Mouse (Mus musculus): ENCODE results near the gene Zwilch. TPM values are rescaled to one million over a fixed set of nuclear protein-coding genes. Genes with fewer than 3 reads are reported as not detected.
A peak's percentile ranks its signal among the peaks of the same experiment; 100 is the strongest.

The Zwilch gene
- 27.9 and 28.5 TPM in 2 replicates for polyA plus RNA-seq (2015; fragmentation: Nextera tagmentation; extraction: Ambion mirVana)

DNA sequence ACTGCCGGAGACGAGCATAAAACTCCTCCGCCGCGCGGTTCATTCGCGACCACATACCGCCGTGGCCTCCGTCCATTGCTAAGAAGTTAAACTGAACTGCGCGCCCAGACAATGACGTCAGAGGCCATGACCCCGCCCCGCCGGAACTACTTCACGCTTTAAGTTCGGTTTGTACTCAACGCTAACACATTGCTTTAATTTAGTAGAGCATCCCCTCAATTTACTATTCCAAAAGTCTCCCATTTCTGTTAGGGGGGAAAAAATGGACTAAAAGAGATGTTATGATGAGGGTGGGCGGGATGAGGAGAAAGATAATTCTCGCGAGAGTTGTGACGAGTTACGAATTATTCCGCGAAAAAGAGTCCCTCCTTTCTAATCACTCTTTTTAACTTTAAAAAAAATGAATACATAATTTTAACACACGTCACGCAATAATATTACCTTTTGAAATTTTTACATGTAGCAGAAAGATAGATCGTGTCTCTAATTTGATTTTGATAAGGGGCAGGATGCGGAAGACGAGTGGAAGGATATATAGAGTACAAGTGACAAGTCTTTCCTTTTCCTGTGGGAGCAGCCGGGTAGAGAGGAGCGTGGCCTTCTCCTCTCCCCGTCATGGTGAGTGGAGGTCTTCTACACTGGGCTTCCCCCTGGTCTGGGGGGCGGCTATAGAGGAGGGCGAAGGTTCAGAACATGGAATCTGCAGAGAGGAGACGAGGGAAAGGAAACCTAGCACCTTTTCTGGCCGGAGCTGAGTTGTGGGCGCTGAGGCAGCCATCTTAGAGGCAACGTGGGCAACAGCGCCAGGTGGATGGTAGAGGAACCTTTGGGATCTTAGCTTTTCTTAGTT is at the start of gene Zwilch, which contains the start of gene Rpl4:
Zwilch (minus strand) TSS at position 289 of the 850 bp plus-strand sequence.
Rpl4 (plus strand) TSS at position 560 of the 850 bp plus-strand sequence.
- peak; percentile 87 for ATAC-seq (ENCODE audit: low read depth)
- WGBS: under 1% methylated on average over 42 of the region's 42 CpGs
- H3K9ac ChIP-seq (ENCODE audit: low read length): peak within 1 kb of the TSS; percentile 90
- no peaks in the 10 kb centered on the region for H3K9me3 ChIP-seq (ENCODE audit: control insufficient read depth, low read length)
- peak within 1 kb of the TSS; percentile 97 for H3K27ac ChIP-seq (ENCODE audit: low read length)
- H3K4me2 ChIP-seq (ENCODE audit: low read depth, low read length): peak within 1 kb of the TSS; percentile 86
- H3K27me3 ChIP-seq (ENCODE audit: control insufficient read depth, insufficient read depth, low read depth, low read length): no peaks in the 10 kb centered on the region
- H3K36me3 ChIP-seq (ENCODE audit: control insufficient read depth, insufficient read depth, low read length): peaks cover 25% of the 10 kb centered on the region
- peak within 1 kb of the TSS; percentile 97 for H3K4me3 ChIP-seq (ENCODE audit: low read length)
- peaks cover 7% of the 10 kb centered on the region for H3K4me1 ChIP-seq (replicated peaks; ENCODE audit: control insufficient read depth, insufficient read depth, low read length)

DNA sequence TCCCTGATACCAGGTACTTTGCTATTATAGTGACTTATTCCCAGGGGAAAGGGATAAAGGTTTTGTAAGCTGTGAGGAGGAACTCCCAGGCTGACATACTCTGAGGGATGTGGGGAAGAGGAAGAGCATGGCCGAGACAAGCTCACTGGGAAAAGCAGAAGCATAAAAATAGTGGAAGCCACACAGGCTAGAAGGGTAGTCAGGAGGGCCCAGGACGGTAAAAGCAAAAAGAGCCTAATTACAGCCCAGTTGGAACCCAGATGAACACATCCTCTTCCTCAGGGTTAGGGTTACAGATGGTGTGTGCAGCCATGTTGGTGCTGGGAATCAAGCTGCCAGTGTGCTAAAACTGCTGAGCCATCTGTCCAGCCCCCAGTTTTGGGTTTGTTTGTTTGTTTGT is 49.2 kb upstream of the Zwilch start:
- Histone ChIP-seq H3K36me3 (ENCODE audit: control insufficient read depth, insufficient read depth, low read length) (no peaks in the 10 kb centered on the region), H3K27me3 (ENCODE audit: control insufficient read depth, insufficient read depth, low read depth, low read length) (no peaks in the 10 kb centered on the region), H3K4me1 (replicated peaks; ENCODE audit: control insufficient read depth, insufficient read depth, low read length) (no peaks in the 10 kb centered on the region), H3K9me3 (ENCODE audit: control insufficient read depth, low read length) (no peaks in the 10 kb centered on the region), H3K4me2 (ENCODE audit: low read depth, low read length) (no peak overlapping the region), H3K27ac (ENCODE audit: low read length) (no peak overlapping the region), H3K9ac (ENCODE audit: low read length) (no peak overlapping the region), H3K4me3 (ENCODE audit: low read length) (no peak overlapping the region)
- ATAC-seq (ENCODE audit: low read depth): no peak
- 72% methylated on average over 2 of the region's 2 CpGs for WGBS

DNA sequence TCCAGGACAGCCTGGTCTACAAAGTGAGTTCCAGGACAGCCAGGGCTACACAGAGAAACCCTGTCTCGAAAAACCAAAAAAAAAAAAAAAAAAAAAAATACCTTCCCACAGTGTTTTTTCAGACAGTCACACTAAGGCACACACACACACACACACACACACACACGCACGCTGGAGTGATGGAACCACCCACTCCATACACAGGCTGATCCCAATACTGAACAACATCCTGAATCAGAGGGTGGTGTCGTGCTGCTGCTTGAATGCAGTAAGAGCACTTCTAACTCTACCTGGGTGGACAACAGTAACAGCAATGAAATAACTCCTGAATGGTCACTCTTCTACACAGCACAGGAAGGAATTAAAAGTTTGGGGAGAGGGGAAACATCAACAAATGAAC is 48.6 kb upstream of the Zwilch start:
- Histone ChIP-seq H3K36me3 (ENCODE audit: control insufficient read depth, insufficient read depth, low read length) (no peaks in the 10 kb centered on the region), H3K4me1 (replicated peaks; ENCODE audit: control insufficient read depth, insufficient read depth, low read length) (no peaks in the 10 kb centered on the region), H3K27me3 (ENCODE audit: control insufficient read depth, insufficient read depth, low read depth, low read length) (no peaks in the 10 kb centered on the region), H3K9ac (ENCODE audit: low read length) (no peak overlapping the region), H3K9me3 (ENCODE audit: control insufficient read depth, low read length) (no peaks in the 10 kb centered on the region), H3K4me3 (ENCODE audit: low read length) (no peak overlapping the region), H3K27ac (ENCODE audit: low read length) (no peak overlapping the region), H3K4me2 (ENCODE audit: low read depth, low read length) (no peak overlapping the region)
- WGBS: 75% methylated on average over 4 of the region's 4 CpGs
- ATAC-seq (ENCODE audit: low read depth): no peak

DNA sequence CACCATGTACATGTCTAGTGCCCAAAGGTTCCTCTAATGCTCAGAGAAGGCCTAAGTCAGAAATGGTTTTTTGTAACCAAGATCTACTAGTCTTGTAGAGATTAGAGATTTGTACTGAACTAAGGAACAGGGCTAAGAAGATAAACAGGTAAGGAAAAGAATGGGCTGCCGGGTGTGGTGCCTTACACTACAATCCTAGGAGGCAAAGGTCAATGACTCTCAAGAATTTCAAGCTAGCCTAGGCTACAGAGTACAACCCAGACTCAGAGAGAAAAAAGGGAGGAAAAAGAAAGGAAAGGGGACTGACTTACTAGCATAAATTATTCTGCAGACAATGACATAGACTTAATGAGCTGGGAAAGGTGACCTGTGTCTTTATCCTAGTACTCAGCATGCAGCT is 47.7 kb upstream of the Zwilch start:
- WGBS: 26% methylated on average over 1 of the region's 1 CpGs
- H3K9ac ChIP-seq (ENCODE audit: low read length): no peak overlapping the region
- no peak overlapping the region for H3K4me3 ChIP-seq (ENCODE audit: low read length)
- ATAC-seq (ENCODE audit: low read depth): no peak
- H3K27ac ChIP-seq (ENCODE audit: low read length): no peak overlapping the region
- no peak overlapping the region for H3K4me2 ChIP-seq (ENCODE audit: low read depth, low read length)
- no peaks in the 10 kb centered on the region for H3K9me3 ChIP-seq (ENCODE audit: control insufficient read depth, low read length)
- H3K4me1 ChIP-seq (replicated peaks; ENCODE audit: control insufficient read depth, insufficient read depth, low read length): no peaks in the 10 kb centered on the region
- no peaks in the 10 kb centered on the region for H3K36me3 ChIP-seq (ENCODE audit: control insufficient read depth, insufficient read depth, low read length)
- H3K27me3 ChIP-seq (ENCODE audit: control insufficient read depth, insufficient read depth, low read depth, low read length): no peaks in the 10 kb centered on the region

DNA sequence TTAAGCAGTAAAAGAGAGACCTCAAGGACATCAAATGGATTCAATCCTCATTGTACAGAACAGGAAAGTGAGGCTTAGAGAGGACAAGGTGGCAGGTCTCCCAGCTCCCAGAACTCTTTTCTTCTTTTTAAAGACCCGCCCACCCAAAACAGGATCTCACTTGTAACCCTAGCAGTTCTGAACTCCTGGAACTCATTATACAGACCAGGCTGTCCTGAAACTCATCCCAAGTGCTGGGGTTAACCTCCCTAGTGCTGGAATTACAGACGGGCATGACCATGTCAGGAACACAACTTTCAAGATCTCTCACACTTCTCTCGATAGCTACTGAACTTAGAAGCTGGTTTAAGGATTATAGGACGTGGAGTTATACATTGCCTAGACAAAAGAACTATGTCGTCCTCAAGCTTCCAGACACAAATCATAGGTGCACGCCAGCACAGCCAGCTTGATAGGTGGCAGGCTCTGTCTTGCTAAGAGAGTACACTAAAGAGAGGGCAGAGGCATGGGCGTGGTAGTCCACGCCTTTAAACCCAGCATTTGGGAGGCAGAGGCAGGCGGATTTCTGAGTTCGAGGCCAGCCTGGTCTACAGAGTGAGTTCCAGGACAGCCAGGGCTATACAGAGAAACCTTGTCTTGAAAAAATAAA is 47.0 kb upstream of the Zwilch start:
- 86% methylated on average over 10 of the region's 10 CpGs for WGBS
- Histone ChIP-seq H3K4me1 (replicated peaks; ENCODE audit: control insufficient read depth, insufficient read depth, low read length) (no peaks in the 10 kb centered on the region), H3K4me3 (ENCODE audit: low read length) (no peak overlapping the region), H3K9ac (ENCODE audit: low read length) (no peak overlapping the region), H3K27ac (ENCODE audit: low read length) (no peak overlapping the region), H3K27me3 (ENCODE audit: control insufficient read depth, insufficient read depth, low read depth, low read length) (no peaks in the 10 kb centered on the region), H3K36me3 (ENCODE audit: control insufficient read depth, insufficient read depth, low read length) (no peaks in the 10 kb centered on the region), H3K4me2 (ENCODE audit: low read depth, low read length) (no peak overlapping the region), H3K9me3 (ENCODE audit: control insufficient read depth, low read length) (no peaks in the 10 kb centered on the region)
- ATAC-seq (ENCODE audit: low read depth): no peak

DNA sequence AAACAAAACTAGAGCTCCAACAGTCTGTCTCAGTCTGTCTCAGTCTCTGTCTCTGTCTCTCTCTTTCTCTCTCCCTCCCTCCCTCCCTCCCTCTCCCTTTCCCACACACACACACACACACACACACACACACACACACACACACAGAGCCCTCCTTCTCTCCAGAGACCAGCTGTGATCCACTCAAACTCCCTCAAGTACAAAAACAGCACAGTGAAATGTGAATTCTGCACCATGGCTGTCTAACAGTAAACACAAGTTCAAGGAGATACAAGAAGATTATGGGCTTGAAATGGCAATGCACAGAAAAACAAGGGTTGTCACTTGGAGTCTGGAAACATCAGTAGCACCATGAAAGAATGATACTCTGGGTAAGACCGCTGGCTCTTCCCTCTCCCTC is 46.4 kb upstream of the Zwilch start:
- no peak overlapping the region for H3K27ac ChIP-seq (ENCODE audit: low read length)

DNA sequence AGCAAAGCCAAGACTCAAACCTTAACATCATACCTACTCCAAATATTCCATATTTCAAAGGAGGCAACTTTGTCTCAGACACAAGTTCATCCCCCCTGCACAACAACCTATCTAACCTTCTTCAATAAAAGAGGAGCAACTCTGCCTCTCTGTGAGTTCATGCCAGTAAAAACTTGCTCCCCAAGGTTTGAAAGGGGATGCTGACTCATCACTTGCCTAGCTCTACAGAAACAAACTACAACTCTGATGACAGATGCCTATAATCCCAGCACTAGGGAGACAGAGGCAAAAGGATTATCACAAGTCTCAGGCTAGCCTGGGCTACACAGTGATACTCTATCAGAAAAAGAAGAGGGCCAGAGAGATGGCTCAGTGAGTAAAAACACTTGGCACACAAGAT is 45.0 kb upstream of the Zwilch start:
- H3K4me1 ChIP-seq (replicated peaks; ENCODE audit: control insufficient read depth, insufficient read depth, low read length): no peaks in the 10 kb centered on the region
- no peaks in the 10 kb centered on the region for H3K36me3 ChIP-seq (ENCODE audit: control insufficient read depth, insufficient read depth, low read length)
- no peak overlapping the region for H3K4me2 ChIP-seq (ENCODE audit: low read depth, low read length)
- no peak for ATAC-seq (ENCODE audit: low read depth)
- no peak overlapping the region for H3K27ac ChIP-seq (ENCODE audit: low read length)
- H3K27me3 ChIP-seq (ENCODE audit: control insufficient read depth, insufficient read depth, low read depth, low read length): no peaks in the 10 kb centered on the region
- no peak overlapping the region for H3K4me3 ChIP-seq (ENCODE audit: low read length)
- no peak overlapping the region for H3K9ac ChIP-seq (ENCODE audit: low read length)
- H3K9me3 ChIP-seq (ENCODE audit: control insufficient read depth, low read length): no peaks in the 10 kb centered on the region

More for the DNA sequence above, 46.4 kb upstream of the Zwilch start:
- no peak overlapping the region for H3K9ac ChIP-seq (ENCODE audit: low read length)
- H3K4me3 ChIP-seq (ENCODE audit: low read length): no peak overlapping the region
- no peaks in the 10 kb centered on the region for H3K4me1 ChIP-seq (replicated peaks; ENCODE audit: control insufficient read depth, insufficient read depth, low read length)
- H3K27me3 ChIP-seq (ENCODE audit: control insufficient read depth, insufficient read depth, low read depth, low read length): no peaks in the 10 kb centered on the region
- no peak overlapping the region for H3K4me2 ChIP-seq (ENCODE audit: low read depth, low read length)
- ATAC-seq (ENCODE audit: low read depth): no peak
- WGBS: 79% methylated on average over 1 of the region's 1 CpGs
- H3K9me3 ChIP-seq (ENCODE audit: control insufficient read depth, low read length): no peaks in the 10 kb centered on the region
- no peaks in the 10 kb centered on the region for H3K36me3 ChIP-seq (ENCODE audit: control insufficient read depth, insufficient read depth, low read length)

- no peak overlapping the region for H3K9ac ChIP-seq (ENCODE audit: low read length)
- no peak overlapping the region for H3K27ac ChIP-seq (ENCODE audit: low read length)
- H3K36me3 ChIP-seq (ENCODE audit: control insufficient read depth, insufficient read depth, low read length): peaks cover 3% of the 10 kb centered on the region; the same call in 1 of the 2 replicates
- H3K4me2 ChIP-seq (ENCODE audit: low read depth, low read length): no peak overlapping the region
- WGBS: 95% methylated on average over 2 of the region's 2 CpGs
- no peaks in the 10 kb centered on the region for H3K9me3 ChIP-seq (ENCODE audit: control insufficient read depth, low read length)
- H3K27me3 ChIP-seq (ENCODE audit: control insufficient read depth, insufficient read depth, low read depth, low read length): no peaks in the 10 kb centered on the region
- no peak for ATAC-seq (ENCODE audit: low read depth)
- no peak overlapping the region for H3K4me3 ChIP-seq (ENCODE audit: low read length)
- no peaks in the 10 kb centered on the region for H3K4me1 ChIP-seq (replicated peaks; ENCODE audit: control insufficient read depth, insufficient read depth, low read length)
Observed at GRCm38 (mm10) chr9:64216641-64217040, 43.7 kb upstream of the Zwilch start.

GRCm38 (mm10) chr9:64216090-64216489 is 43.2 kb upstream of the Zwilch start:
- no peaks in the 10 kb centered on the region for H3K27me3 ChIP-seq (ENCODE audit: control insufficient read depth, insufficient read depth, low read depth, low read length)
- no peaks in the 10 kb centered on the region for H3K4me1 ChIP-seq (replicated peaks; ENCODE audit: control insufficient read depth, insufficient read depth, low read length)
- no peak overlapping the region for H3K4me2 ChIP-seq (ENCODE audit: low read depth, low read length)
- H3K9ac ChIP-seq (ENCODE audit: low read length): no peak overlapping the region
- no peak overlapping the region for H3K27ac ChIP-seq (ENCODE audit: low read length)
- no peak for ATAC-seq (ENCODE audit: low read depth)
- 32% methylated on average over 4 of the region's 4 CpGs for WGBS
- no peaks in the 10 kb centered on the region for H3K9me3 ChIP-seq (ENCODE audit: control insufficient read depth, low read length)
- no peak overlapping the region for H3K4me3 ChIP-seq (ENCODE audit: low read length)
- peaks cover 5% of the 10 kb centered on the region; the same call in 1 of the 2 replicates for H3K36me3 ChIP-seq (ENCODE audit: control insufficient read depth, insufficient read depth, low read length)
